Mouse (Mus musculus) ovary, postnatal 10 days (tissue): ENCODE measurements around the gene Ppfibp1.

Experiments used
- DNase-seq: peaks from one replicate; pipeline ENCODE4 v3.0.0; 2022; ENCODE audit warnings: low spot score

Ppfibp1 gene

DNA sequence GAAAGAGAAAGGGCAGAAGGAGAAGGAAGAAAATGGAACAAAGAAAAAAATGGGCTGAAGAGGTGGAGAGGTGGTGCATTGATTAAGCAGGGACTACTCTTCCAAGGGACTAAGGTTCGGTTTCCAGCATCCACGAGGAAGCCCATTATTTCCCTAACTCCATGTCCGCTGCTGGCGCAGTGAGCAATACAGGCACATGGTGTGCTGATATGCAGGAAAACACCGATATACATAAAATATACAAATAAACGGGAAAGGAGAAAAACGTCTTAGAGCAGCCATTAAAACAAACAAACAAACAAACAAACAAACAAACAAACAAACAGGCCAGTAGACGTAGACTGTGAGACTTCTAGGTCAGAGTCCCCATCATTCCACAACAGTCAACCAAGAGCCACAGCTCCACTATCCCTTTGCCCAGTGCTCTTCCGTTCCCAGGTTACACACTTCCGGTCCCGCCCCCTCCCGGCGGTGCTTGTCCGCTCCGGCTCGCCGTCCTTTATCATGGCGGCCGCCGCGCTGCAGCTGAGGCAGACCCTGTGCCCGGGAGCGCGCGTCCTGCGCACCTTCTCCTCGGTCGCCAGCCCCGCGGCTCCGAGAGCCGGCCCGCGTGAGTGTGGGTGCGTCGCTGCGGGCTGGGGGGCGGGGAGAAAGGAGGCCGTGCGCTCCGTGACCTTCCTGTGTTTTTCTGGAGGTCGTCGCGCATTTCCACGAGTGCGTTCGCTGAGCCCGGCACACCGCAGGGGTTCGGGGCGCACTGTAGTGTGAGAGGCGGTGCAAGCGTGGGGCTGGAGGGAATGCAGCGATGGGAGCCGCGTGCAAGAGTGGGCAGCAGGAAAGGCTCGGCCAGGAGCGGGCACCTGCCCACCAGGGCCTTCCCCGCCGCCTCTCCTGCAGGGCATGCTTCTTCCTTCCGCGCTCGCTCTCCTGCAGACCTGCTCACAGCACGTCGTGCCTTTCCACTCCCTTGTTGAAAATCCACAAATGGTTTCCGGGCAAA, 154.3 kb downstream of the Ppfibp1 start, which contains the start of gene Mrps35:
Gene Mrps35, plus strand, starts transcription at position 474 of the 1,000 bp plus-strand sequence.
- DNase-seq, result peak; percentile 64

DNA sequence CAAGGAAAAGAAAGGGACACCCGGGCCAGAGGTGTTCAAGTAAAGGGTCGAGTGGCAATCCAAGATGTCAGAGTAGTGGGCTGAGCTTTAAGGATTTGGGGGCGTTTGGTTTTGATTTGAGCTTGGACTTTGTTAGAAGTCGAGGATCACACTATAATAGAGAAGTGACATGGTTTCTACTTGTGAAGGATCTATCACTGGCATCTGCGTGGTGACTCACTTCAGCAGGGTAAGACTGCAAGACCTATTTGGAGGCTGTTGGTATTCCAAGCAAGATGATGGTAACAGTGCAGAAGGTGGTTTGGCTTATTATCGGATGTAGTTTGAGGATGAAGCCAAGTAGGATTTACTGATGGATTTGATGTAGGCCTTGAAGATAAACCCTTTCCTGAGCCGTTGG, 155.3 kb downstream of the Ppfibp1 start:
- no peak for DNase-seq

DNA sequence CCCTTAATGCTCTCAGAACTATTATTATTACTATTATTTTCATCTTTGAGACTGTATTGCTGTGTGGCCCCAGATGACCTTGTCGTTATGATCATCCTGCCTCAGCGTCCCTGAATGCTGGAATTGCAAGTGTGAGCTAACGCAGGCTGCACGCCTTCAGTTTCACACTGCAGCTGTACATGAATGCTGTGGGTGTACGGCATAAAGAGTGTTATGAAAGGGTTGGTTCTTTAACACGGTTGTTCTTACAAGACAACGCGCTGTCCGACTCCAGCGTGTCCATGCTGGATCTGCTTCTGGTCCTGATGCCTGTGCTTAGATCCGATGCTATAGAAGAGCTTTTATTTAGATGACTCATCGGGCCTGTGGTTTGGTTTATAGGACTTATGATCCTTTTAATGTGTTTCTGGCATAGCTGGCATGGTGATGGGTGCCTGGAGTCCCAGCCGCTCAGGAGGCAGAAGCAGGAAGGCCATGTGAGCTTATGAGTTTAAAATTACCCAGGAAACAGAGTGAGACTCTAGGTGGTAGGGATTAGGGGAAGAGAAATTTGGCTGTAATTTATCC, 161.0 kb downstream of the Ppfibp1 start:
- no peak for DNase-seq

DNA sequence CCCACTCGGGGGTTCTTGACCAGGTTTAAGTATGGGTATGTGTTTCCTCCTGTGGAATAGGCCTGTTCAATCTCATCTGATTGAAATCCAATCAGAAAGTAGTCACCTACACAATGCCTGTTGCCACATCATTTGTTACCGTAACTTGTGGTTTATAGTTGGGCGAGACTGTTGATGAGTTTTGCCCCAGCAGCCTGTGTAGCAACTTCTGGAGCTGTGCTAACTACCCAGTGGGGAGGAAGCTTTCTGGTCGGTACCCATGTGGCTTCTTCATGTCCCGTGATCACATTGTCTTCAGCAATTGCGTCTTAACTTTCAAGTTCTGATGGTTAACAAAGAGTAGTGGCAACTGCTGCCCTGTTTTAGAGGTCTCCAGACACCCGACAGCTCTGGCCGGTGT, 163.4 kb downstream of the Ppfibp1 start:
- no peak for DNase-seq

DNA sequence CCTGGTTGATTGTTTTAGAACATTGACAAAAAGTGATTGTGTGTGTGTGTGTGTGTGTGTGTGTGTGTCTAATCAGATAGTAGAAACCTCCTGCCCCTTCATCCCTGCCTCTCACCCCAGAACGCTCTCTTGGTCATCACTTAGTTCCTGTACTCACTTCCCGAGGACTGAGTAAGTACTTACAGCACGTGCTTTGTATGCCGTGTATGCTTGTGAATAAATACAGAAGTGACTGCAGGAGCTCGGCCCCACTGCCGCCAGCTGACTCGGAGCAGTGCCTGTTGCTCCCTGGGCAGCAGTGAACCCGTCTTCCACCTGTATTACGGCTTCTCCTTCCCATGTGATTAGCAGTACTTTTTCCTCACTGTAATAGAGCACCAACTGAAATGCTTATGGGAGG, 164.2 kb downstream of the Ppfibp1 start:
- no peak for DNase-seq

DNA sequence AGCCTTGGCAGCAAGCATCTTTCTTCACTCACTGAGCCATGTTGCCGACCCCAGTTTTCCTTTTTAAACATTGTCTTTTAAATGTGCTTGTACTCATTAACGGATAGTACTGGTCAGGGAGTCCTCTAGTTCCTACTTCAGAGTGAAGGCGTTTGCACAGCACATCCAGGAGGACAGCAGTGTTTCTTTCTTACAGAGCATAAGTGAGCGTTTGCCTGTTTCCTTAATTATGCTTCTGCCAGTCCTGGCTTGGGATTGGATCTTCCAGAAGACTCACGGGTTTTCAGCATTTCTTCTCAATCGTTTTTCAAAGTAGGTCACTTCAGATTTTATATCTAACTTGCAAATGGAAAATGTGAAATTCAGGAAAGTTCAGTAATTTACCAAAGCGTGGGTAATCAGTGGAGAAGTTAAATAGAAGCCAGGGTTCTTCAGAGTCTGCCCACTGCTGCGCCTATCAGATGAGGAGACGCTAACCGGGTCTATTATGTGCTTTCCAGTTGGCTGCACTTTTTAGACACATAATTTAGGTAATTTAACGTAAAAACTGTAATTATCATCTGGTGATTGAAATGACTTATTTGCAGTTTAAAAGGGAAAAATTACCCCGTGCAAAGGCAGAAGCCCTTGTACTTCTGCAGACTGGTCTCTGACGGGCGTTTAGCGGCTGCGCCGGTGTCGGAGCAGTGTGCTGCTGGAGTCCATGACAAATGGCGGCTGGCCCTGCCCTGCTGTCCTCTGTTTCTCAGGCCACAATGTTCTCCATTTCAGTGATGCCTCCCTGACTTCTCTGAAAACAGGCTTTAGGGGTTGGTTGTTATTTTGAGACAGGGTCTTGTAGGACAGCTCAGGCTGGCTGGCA, 165.7 kb downstream of the Ppfibp1 start:
- DNase-seq, result no peak

DNA sequence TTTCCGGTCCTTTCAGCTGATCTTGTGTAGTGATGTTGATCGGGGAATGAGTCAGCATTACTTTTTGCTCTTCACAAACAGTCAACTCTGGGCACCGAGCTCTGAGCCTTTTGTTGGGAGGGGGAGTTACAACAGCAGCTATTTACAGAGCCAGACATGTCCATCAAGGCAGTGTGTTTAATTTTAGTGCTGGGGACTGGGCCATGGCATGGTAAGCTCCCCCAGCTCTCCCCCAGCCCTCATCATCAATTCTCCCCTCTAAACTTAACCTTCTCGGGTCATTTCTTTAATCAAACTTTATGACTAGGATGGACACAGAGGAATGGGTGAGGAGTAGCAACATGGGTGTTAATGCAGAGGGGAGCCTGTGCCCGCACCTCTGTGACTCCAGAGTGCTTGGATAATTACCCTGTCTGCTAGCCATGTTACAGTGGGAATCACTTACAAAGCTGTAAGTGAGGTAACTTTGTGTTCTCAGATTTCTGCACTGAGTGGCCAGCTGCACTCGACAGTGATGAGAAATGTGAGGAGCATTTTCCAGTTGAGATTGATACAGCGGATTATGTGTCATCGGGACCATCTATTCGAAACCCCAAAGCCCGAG, 167.2 kb downstream of the Ppfibp1 start:
- no peak for DNase-seq

DNA sequence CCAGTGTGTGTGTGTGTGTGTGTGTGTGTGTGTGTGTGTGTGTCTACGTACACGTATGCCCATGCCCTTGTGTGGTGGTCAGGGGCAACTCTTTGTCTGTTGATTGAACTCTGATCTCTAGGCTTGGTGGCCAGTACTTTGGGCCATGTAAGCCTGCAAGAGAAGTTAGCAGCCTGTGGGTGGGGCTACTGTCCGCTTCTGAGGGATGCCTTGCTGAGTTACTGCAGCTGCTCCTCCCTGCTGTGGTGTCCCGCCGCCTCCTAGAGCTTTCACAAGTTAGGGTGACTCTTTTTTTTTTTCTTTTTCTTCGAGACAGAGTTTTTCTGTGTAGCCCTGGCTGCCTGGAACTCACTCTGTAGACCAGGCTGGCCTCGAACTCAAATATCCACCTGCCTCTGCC, 171.0 kb downstream of the Ppfibp1 start:
- no peak for DNase-seq

DNA sequence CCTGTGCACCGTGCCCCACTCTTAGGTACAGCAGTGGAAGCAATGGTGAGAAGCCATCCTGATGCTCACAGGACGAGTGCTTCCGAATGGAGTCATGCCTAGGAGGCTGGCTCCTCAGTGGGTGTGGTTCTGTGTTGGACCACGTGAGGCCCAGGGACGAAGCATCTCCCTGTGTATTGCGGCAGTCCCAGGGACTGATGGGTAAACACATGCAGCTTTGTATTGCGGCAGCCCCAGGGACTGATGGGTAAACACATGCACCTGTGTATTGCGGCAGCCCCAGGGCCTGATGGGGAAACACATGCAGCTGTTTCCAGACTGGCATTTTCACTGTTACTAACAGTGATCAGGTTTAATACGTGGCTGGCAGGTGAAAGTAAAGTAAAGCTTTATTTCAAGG, 173.3 kb downstream of the Ppfibp1 start:
- DNase-seq, result no peak

DNA sequence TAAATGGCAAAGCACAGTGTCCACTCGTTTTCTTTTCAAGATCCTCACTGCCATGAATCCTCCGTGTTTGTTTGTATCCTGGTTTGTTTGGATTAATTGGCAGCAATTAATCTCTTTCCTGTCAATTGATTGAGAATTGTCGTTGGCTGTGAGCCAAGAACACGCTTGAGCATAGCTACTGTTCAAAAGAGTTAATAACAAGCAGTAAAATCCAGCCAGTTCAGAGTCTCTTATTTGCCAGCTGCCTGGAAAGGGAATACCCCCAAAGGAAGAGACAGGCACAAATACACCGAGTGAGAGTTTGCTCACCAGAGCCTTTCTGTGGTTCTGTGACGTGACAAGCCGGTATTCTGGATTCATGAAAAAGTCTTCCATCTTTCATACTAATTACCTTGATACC, 173.7 kb downstream of the Ppfibp1 start:
- no peak for DNase-seq

DNA sequence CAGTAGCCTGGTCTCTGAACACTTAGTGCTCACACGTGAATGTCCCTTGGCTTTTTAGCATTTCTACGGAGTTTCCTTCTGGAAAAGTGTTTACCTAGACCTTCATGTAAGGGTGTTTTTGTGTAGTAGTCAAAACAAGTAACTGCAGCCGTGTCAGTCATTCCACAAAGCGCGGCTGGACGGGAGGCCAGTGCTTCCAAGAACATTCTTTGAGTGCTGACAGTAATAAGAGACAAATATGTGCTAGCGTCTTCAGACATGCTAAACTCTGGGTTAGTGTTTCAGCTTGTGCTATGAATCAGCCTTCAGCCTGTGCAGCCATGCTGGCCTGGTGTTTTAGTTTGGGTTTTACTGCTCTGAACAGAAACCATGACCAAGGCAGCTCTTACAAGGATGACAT, 174.4 kb downstream of the Ppfibp1 start:
- DNase-seq, result no peak

DNA sequence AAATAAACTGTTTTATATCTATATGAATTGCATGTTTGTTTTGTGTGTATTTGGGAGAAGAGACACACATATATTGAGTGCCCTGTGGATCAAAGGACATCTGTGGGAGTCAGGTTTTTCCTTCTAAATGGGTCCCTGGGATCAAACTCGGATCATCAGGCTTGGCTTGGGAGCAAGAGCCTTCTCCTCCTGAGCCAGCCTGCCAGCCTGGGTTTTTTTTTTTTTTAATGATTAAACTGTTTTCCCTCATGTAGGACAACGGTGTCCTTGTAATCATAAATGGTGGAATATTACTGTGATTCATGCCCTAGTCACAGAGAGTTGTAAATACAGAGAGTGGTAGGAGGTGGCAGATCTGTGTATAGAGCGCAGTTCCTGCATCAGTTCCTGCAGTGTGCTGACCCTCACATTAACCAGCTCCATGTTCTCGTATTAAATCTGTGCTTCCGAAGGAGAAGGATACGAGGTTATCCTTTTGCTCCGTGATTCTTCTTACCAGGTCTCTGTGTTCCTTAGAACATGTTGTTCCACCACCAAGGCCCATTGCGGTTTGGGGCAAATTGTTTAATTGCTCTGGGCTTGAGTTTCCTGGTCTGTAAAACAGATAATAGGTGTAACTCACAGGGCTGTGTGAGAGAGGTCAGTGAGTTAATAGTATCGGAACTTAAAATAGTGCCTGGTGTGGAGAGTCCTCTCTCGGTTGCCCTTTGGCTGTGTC, 176.1 kb downstream of the Ppfibp1 start:
- no peak for DNase-seq

DNA sequence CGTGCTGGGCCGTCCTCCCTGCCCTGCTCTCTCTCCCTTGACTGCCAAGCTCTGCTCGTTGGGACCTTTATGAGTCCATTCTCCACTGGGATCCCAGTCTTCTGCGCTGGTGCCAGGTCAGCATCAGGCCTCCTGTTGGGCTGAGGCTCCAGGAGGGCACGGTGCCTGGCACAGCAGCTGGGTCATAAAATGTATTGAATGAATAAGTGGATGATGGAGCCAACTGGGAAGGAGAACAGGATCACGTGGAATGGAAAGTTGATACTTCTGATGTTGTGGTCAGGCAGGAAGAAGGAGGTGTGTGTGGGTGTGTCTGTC, 176.6 kb downstream of the Ppfibp1 start:
- no peak for DNase-seq

DNA sequence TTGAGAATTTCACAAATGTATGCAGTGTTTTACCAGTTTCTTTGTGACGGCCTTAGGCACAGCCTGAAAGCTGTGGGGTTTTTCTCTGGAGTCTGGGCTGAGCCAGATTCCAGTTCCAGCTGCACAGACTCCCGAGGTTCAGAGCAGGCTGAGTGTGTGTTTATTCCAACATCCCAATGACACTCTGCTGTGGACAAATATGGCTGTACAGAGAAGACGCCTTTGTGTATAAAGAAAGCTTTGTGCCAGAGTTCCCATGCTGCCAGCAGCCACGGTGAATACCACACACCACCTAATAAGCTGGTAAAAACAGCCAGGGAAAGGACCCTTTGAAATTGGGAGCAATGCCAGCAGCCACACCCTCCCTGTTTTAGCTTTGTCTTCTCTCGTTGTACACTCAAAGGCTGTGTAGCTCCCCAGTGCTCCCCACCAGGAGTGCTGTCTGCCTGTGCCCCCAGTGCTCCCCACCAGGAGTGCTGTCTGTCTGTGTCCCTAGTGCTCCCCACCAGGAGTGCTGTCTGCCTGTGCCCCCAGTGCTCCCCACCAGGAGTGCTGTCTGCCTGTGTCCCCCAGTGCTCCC, 187.6 kb downstream of the Ppfibp1 start:
- DNase-seq, result no peak

DNA sequence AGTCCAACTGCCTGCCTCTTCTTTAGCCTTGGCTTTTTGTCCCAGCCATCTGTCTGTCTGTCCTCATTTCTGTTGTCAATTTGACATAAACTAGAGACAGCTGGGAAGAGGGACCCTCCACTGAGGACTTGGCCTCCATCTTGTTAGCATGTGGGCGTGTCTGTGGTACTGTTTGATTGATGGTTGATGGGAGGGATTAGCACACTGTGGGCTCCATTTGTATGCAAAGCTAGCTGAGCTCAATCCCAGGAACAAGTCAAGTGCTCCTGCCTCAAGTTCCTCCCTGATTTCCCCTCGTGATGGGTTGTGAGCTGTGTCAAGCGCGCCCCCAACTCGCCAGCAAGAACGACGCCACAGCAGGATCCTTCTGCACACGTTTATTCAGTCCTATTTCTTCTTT, 188.6 kb downstream of the Ppfibp1 start:
- DNase-seq, result no peak

DNA sequence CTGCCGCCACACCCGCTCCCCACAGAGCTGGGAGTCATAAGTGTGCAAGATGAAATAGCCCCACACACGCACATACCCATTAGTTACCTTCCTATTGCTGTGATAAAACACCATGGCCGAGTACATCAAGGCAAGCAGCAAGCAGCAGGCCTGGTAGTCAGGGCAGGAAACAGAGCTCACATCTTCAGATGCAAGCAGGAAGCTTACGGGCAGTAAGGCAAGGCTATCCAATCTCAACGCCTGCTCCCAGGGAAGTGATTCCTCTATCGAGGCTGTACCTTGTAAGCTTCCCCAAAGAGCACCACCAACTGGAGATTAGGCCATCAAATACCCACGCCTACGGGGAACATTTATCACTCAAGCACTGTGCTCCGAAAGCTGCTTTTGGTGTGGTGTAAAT, 191.6 kb downstream of the Ppfibp1 start:
- no peak for DNase-seq
